In the genomic region with DNA sequence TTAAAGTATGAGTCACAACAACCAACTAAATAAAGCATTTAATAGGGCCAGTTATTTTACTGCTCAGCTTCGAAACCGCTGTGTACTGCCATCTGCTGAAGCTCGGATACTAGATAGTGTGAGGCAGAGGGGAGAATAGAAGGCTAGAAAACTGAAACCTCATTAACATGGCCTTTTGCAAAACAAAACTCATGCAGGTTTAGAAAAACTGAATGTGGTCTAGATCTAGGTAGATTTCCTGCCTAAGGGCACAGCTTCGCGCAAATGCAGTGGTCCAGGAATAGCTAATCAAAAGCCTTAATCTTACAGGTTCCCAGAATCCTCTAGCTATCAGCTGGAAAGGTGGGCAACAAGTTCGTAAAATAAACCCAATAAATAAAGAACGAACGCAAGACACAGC, we compare ENCODE assay signal across 8 mouse cellular contexts. TPM values are rescaled to one million over a fixed set of nuclear protein-coding genes. Genes with fewer than 3 reads are reported as not detected.
A peak's percentile ranks its signal among the peaks of the same experiment; 100 is the strongest.
DNase-seq lines count a peak whose midpoint lies in the region; ATAC-seq and TF ChIP-seq lines count a peak whose summit lies in the region.

No protein-coding gene starts in this region.

- DNase-seq in liver, adult 2 months (ENCODE audit: extremely low read depth, low read depth, low spot score): peak; percentile 10
- no peak for DNase-seq in liver
- peak; percentile 38 for DNase-seq in brain, embryonic 14.5 days (ENCODE audit: low read depth)
- no peak for DNase-seq in intestine, embryonic 14.5 days (ENCODE audit: low spot score)
- DNase-seq in urinary bladder, adult 18-20 months (ENCODE audit: low spot score in 2 of 2): no peak
- no peak for DNase-seq in layer of hippocampus, postnatal 25 days (ENCODE audit: extremely low spot score in 1 of 2, low spot score in 1 of 2)
- DNase-seq in lung, postnatal 10 days: no peak

- no peaks in the 10 kb centered on the region; the same call in 1 of the 2 replicates for H3K79me2 ChIP-seq in liver, adult 2 months (ENCODE audit: control insufficient read depth, insufficient read depth, low read length)

- no peak for TF ChIP-seq POLR2A in liver, adult 2 months (IDR thresholded peaks at IDR 0.05; ENCODE audit: extremely low read depth, insufficient read depth, low read length)
- no peak for TF ChIP-seq POLR2A in brain, embryonic 14.5 days (IDR thresholded peaks at IDR 0.05; ENCODE audit: borderline replicate concordance, extremely low read depth, insufficient read depth, insufficient read length, poor library complexity, severe bottlenecking)

- H3K27ac ChIP-seq in liver, adult 2 months (replicated peaks; ENCODE audit: insufficient read depth, low read depth, low read length): peak overlapping the region; percentile 88
- H3K27ac ChIP-seq in intestine, embryonic 14.5 days (ENCODE audit: low read depth): no peak overlapping the region
- peak overlapping the region; percentile 93 for H3K27ac ChIP-seq in neural tube, embryonic 14.5 days (ENCODE audit: low read depth, low read length)

- H3K36me3 ChIP-seq in liver, adult 2 months (ENCODE audit: control insufficient read depth, insufficient read depth, low read length): no peaks in the 10 kb centered on the region
- H3K36me3 ChIP-seq in intestine, embryonic 14.5 days (ENCODE audit: control insufficient read depth, insufficient read depth, low read length): peaks cover 24% of the 10 kb centered on the region
- H3K36me3 ChIP-seq in neural tube, embryonic 14.5 days (ENCODE audit: control insufficient read depth, insufficient read depth, low read length): no peaks in the 10 kb centered on the region

- H3K4me2 ChIP-seq in intestine, embryonic 14.5 days (ENCODE audit: low read length): peak overlapping the region; percentile 75
- peak overlapping the region; percentile 91 for H3K4me2 ChIP-seq in neural tube, embryonic 14.5 days (ENCODE audit: low read depth, low read length)

- peak overlapping the region; percentile 81 for H3K4me3 ChIP-seq in liver, adult 2 months (ENCODE audit: insufficient read depth, low read depth, low read length)
- H3K4me3 ChIP-seq in intestine, embryonic 14.5 days (ENCODE audit: low read depth, low read length): peak overlapping the region; percentile 67
- H3K4me3 ChIP-seq in neural tube, embryonic 14.5 days (ENCODE audit: low read depth, low read length): peak overlapping the region; percentile 96

- H3K4me1 ChIP-seq in liver, adult 2 months (ENCODE audit: control insufficient read depth, insufficient read depth, low read length): peaks cover 10% of the 10 kb centered on the region
- 0 out of 2 replicates have a peak, but pooled peaks cover 8% of the 10 kb centered on the region for H3K4me1 ChIP-seq in intestine, embryonic 14.5 days (replicated peaks; ENCODE audit: control insufficient read depth, insufficient read depth, low read length)
- 0 out of 2 replicates have a peak, but pooled peaks cover 2% of the 10 kb centered on the region for H3K4me1 ChIP-seq in neural tube, embryonic 14.5 days (ENCODE audit: control insufficient read depth, insufficient read depth, low read length)

- peak overlapping the region; percentile 94 for H3K9ac ChIP-seq in liver, adult 2 months (ENCODE audit: low read depth, low read length)
- peak overlapping the region; percentile 83 for H3K9ac ChIP-seq in intestine, embryonic 14.5 days (ENCODE audit: low read length)
- peak overlapping the region; percentile 94 for H3K9ac ChIP-seq in neural tube, embryonic 14.5 days (replicated peaks; ENCODE audit: low read depth, low read length)

- no peak for ATAC-seq in intestine, embryonic 14.5 days (replicated peaks; ENCODE audit: low FRiP score, low TSS enrichment, low read depth)
- no peak for ATAC-seq in neural tube, embryonic 14.5 days (ENCODE audit: low read depth)

- H3K27me3 ChIP-seq in liver, adult 2 months (ENCODE audit: control insufficient read depth, insufficient read depth, low read length): no peaks in the 10 kb centered on the region
- H3K27me3 ChIP-seq in intestine, embryonic 14.5 days (replicated peaks; ENCODE audit: control insufficient read depth, insufficient read depth, low read length): no peaks in the 10 kb centered on the region
- H3K27me3 ChIP-seq in neural tube, embryonic 14.5 days (ENCODE audit: control insufficient read depth, insufficient read depth, low read length): no peaks in the 10 kb centered on the region

- TF ChIP-seq CTCF in liver, adult 2 months (IDR thresholded peaks at IDR 0.05; ENCODE audit: low read depth, low read length): no peak
- no peak for TF ChIP-seq CTCF in brain, embryonic 14.5 days (IDR thresholded peaks at IDR 0.05; ENCODE audit: borderline replicate concordance, extremely low read depth, insufficient read depth, insufficient read length)

- peaks cover 4% of the 10 kb centered on the region; the same call in 1 of the 2 replicates for H3K9me3 ChIP-seq in intestine, embryonic 14.5 days (ENCODE audit: control insufficient read depth, low read length)
- no peaks in the 10 kb centered on the region for H3K9me3 ChIP-seq in neural tube, embryonic 14.5 days (ENCODE audit: control insufficient read depth, low read length)

- 20% methylated on average over 8 of the region's 8 CpGs for WGBS in liver, adult 2 months
- 25% methylated on average over 8 of the region's 8 CpGs for WGBS in intestine, embryonic 14.5 days
- WGBS in neural tube, embryonic 14.5 days: 19% methylated on average over 8 of the region's 8 CpGs

RNA-seq across cellular contexts. Expression of gene Cnbd2, which starts 0.7 kb away (rescaled TPM):
- 0.67 and 1.0 TPM in 2 replicates for total RNA-seq in liver, adult 2 months (2014; rRNA removed)
- polyA plus RNA-seq in liver, adult 2 months (2012; rRNA removed): 0.40 and 0.62 TPM in 2 replicates
- polyA plus RNA-seq in brain, embryonic 14.5 days (2012; rRNA removed): 3.0 and 4.1 TPM in 2 replicates
- polyA plus RNA-seq in intestine, embryonic 14.5 days (2014; fragmentation: Nextera tagmentation; extraction: Ambion mirVana): 3.3 and 4.2 TPM in 2 replicates
- 7.8 and 8.0 TPM in 2 replicates for polyA plus RNA-seq in neural tube, embryonic 14.5 days (2014; fragmentation: Nextera tagmentation; extraction: Ambion mirVana)
- total RNA-seq in layer of hippocampus, postnatal 25 days (2021): 1 to 10 TPM; 4.3 to 4.6 TPM

RNA-seq across cellular contexts. Expression of gene Scand1, which starts 1.1 kb away (rescaled TPM):
- total RNA-seq in liver, adult 2 months (2014; rRNA removed): 31.1 and 34.3 TPM in 2 replicates
- 65.9 and 81.5 TPM in 2 replicates for polyA plus RNA-seq in liver, adult 2 months (2012; rRNA removed)
- polyA plus RNA-seq in brain, embryonic 14.5 days (2012; rRNA removed): 117 and 173 TPM in 2 replicates
- polyA plus RNA-seq in intestine, embryonic 14.5 days (2014; fragmentation: Nextera tagmentation; extraction: Ambion mirVana): 55.2 and 66.7 TPM in 2 replicates
- 98.0 and 98.8 TPM in 2 replicates for polyA plus RNA-seq in neural tube, embryonic 14.5 days (2014; fragmentation: Nextera tagmentation; extraction: Ambion mirVana)
- 100 to 1,000 TPM in 1 of 2 experiments, 10 to 100 TPM in 1; 99.6 to 114 TPM for total RNA-seq in layer of hippocampus, postnatal 25 days (2021)

Comparison
In these comparisons a context has a peak if more than half of its experiments do, and no peak if none do; other contexts are left out.
1. DNase-seq: peak in liver, adult 2 months (single experiment) and brain, embryonic 14.5 days (single experiment); none in liver (single experiment), intestine, embryonic 14.5 days (single experiment), urinary bladder, adult 18-20 months (0 of 2), layer of hippocampus, postnatal 25 days (0 of 2) and lung, postnatal 10 days (single experiment).
2. Peak in every context shown above with its lines, with median percentiles within 50 percentile points of each other: H3K4me3 ChIP-seq and H3K9ac ChIP-seq.